Mouse (Mus musculus): ENCODE data around the gene Ano4. TPM values are rescaled to one million over a fixed set of nuclear protein-coding genes. Genes with fewer than 3 reads are reported as not detected.

The Ano4 gene
- polyA plus RNA-seq, 1 experiment: 0.31 TPM

DNA sequence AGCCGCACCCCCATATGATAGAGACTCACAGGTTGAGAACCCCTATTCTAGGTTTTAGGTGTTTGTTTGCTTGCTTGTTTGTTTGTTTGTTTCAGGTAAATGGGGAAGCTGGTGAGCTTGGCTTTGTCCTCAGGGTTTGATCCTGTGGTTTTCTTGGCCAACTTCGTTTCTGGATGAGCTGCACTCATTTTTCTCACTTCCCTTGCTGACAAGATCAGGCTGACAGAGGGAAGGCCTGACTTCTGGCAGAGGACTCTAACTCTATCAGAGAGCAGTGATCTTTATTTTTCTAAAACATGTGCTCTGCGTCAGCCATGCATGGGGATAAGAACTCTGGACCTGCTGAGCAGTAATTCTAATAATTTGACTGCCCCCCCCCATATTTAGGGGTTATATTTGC lies 14.4 kb upstream of the Ano4 start:
- Histone ChIP-seq H3K4me3 (ENCODE audit: control insufficient read depth, low read depth, low read length) (no peak overlapping the region), H3K27me3 (ENCODE audit: control insufficient read depth, insufficient read depth, low read length) (no peaks in the 10 kb centered on the region), H3K27ac (ENCODE audit: control insufficient read depth, insufficient read depth, low read depth, low read length) (no peak overlapping the region), H3K36me3 (ENCODE audit: control insufficient read depth, insufficient read depth, low read length) (no peaks in the 10 kb centered on the region), H3K4me1 (ENCODE audit: control insufficient read depth, insufficient read depth, low read length) (no peaks in the 10 kb centered on the region)
- TF ChIP-seq CTCF (IDR thresholded peaks at IDR 0.05; ENCODE audit: control insufficient read depth, insufficient read depth, insufficient replicate concordance, low read depth, low read length) (no peak), POLR2A (IDR thresholded peaks at IDR 0.05; ENCODE audit: control insufficient read depth, low read depth, low read length) (no peak)

DNA sequence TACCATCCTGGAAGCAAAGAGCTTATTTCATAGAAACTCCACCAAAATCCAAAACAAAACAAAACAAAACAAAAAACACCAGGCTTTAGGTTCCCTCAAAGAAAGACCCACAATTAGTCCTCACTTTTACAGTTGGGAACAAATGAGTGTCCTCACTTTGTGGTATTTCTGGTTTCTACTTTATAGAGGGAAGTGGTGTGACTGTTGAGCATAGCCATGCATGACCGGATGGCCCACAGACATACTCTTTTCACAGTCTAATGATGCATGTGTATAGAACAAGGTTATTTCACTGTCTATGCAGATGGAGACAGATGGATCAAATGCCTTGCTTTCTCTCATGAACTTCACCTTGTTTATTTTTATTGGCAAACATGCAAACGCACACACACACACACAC lies 10.1 kb upstream of the Ano4 start:
- no peaks in the 10 kb centered on the region for H3K27me3 ChIP-seq (ENCODE audit: control insufficient read depth, insufficient read depth, low read length)
- no peaks in the 10 kb centered on the region for H3K36me3 ChIP-seq (ENCODE audit: control insufficient read depth, insufficient read depth, low read length)
- H3K4me1 ChIP-seq (ENCODE audit: control insufficient read depth, insufficient read depth, low read length): no peaks in the 10 kb centered on the region
- H3K27ac ChIP-seq (ENCODE audit: control insufficient read depth, insufficient read depth, low read depth, low read length): no peak overlapping the region
- H3K4me3 ChIP-seq (ENCODE audit: control insufficient read depth, low read depth, low read length): no peak overlapping the region
- no peak for TF ChIP-seq CTCF (IDR thresholded peaks at IDR 0.05; ENCODE audit: control insufficient read depth, insufficient read depth, insufficient replicate concordance, low read depth, low read length)
- no peak for TF ChIP-seq POLR2A (IDR thresholded peaks at IDR 0.05; ENCODE audit: control insufficient read depth, low read depth, low read length)

DNA sequence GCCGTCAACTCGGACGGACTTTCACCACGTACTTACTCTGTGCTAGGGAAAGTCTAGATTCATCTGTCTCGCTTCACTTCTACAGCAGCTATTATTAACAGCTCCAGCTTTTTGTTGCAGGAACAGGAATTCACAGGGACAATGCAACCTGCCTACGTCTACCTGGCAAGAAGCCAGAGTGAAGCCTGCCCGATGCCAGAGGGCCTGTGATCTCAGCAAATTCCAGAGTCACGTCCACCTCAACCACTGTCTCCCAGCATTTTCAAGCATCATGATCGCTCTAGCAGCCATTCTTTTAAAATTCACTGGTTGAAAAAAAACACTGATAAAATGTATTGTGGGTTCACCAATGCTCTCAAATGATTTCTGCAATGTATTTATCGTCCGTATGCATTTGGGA lies 6.9 kb upstream of the Ano4 start:
- Histone ChIP-seq H3K27ac (ENCODE audit: control insufficient read depth, insufficient read depth, low read depth, low read length) (no peak overlapping the region), H3K4me3 (ENCODE audit: control insufficient read depth, low read depth, low read length) (no peak overlapping the region), H3K36me3 (ENCODE audit: control insufficient read depth, insufficient read depth, low read length) (no peaks in the 10 kb centered on the region), H3K4me1 (ENCODE audit: control insufficient read depth, insufficient read depth, low read length) (no peaks in the 10 kb centered on the region), H3K27me3 (ENCODE audit: control insufficient read depth, insufficient read depth, low read length) (no peaks in the 10 kb centered on the region)
- TF ChIP-seq CTCF (IDR thresholded peaks at IDR 0.05; ENCODE audit: control insufficient read depth, insufficient read depth, insufficient replicate concordance, low read depth, low read length) (no peak), POLR2A (IDR thresholded peaks at IDR 0.05; ENCODE audit: control insufficient read depth, low read depth, low read length) (no peak)

DNA sequence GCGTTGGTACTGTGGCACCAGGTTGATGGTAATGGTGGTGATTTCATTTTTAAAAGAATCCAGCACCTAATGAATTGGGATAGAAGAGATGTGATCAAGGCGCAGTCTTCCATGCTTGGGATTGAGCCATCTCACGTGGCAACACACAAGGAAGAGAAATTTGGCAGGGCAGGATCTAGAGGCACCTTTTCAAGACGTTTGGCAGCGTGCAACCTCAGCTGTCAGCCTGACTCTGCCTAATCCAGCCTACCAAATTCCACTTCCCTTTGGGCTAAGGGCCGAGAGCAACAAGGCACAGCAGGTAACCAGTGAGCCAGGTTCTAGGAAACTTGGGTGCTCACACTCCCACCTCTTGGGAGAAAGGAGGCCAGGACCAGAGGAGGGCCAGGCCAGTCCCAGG lies 1.0 kb upstream of the Ano4 start:
- no peak overlapping the region for H3K27ac ChIP-seq (ENCODE audit: control insufficient read depth, insufficient read depth, low read depth, low read length)
- peaks cover 16% of the 10 kb centered on the region for H3K4me1 ChIP-seq (ENCODE audit: control insufficient read depth, insufficient read depth, low read length)
- H3K27me3 ChIP-seq (ENCODE audit: control insufficient read depth, insufficient read depth, low read length): no peaks in the 10 kb centered on the region
- no peak for TF ChIP-seq POLR2A (IDR thresholded peaks at IDR 0.05; ENCODE audit: control insufficient read depth, low read depth, low read length)
- TF ChIP-seq CTCF (IDR thresholded peaks at IDR 0.05; ENCODE audit: control insufficient read depth, insufficient read depth, insufficient replicate concordance, low read depth, low read length): no peak
- H3K36me3 ChIP-seq (ENCODE audit: control insufficient read depth, insufficient read depth, low read length): no peaks in the 10 kb centered on the region
- no peak overlapping the region for H3K4me3 ChIP-seq (ENCODE audit: control insufficient read depth, low read depth, low read length)

DNA sequence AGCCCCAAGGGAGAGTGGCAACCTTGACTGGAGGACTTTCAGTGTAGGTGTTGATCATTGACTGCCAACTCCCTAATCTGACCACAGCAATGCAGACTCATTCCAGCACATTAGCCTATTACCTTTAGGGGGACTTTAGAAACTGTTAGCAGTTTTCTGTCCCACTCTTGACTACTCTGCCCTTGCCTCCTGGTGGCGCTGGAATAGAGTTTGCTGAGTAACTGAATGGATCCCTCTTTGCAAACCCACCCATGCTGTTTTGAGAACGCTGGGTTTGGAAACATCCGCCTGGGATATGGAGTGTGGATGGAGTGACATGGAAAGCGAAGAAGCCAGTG lies 603 bp upstream of the Ano4 start:
- TF ChIP-seq CTCF (IDR thresholded peaks at IDR 0.05; ENCODE audit: control insufficient read depth, insufficient read depth, insufficient replicate concordance, low read depth, low read length) (no peak), POLR2A (IDR thresholded peaks at IDR 0.05; ENCODE audit: control insufficient read depth, low read depth, low read length) (no peak)
- H3K4me1 ChIP-seq (ENCODE audit: control insufficient read depth, insufficient read depth, low read length): peaks cover 16% of the 10 kb centered on the region
- no peak overlapping the region for H3K27ac ChIP-seq (ENCODE audit: control insufficient read depth, insufficient read depth, low read depth, low read length)
- H3K36me3 ChIP-seq (ENCODE audit: control insufficient read depth, insufficient read depth, low read length): no peaks in the 10 kb centered on the region
- no peaks in the 10 kb centered on the region for H3K27me3 ChIP-seq (ENCODE audit: control insufficient read depth, insufficient read depth, low read length)
- peak overlapping the region; percentile 58 for H3K4me3 ChIP-seq (ENCODE audit: control insufficient read depth, low read depth, low read length)

DNA sequence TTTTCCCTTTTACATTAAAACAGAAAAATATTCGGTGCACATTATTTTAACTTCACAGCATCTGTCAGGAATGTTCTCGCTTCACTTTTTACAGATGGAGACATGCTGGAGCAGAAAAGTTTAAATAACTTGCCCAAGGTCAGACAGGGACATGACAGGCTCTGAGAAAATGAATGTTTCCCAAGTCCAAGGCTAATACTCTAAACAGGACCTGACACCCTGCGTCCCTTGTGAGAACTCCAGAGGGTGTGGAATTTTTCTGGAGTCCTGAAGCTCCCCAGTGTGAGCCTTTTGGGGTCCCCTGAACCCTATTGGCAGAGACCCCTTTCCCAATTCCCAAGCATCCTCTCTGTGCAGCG lies 451 bp downstream of the Ano4 start:
- Histone ChIP-seq H3K27me3 (ENCODE audit: control insufficient read depth, insufficient read depth, low read length) (no peaks in the 10 kb centered on the region), H3K36me3 (ENCODE audit: control insufficient read depth, insufficient read depth, low read length) (no peaks in the 10 kb centered on the region), H3K4me1 (ENCODE audit: control insufficient read depth, insufficient read depth, low read length) (peaks cover 16% of the 10 kb centered on the region), H3K4me3 (ENCODE audit: control insufficient read depth, low read depth, low read length) (no peak overlapping the region), H3K27ac (ENCODE audit: control insufficient read depth, insufficient read depth, low read depth, low read length) (no peak overlapping the region)
- no peak for TF ChIP-seq CTCF (IDR thresholded peaks at IDR 0.05; ENCODE audit: control insufficient read depth, insufficient read depth, insufficient replicate concordance, low read depth, low read length)
- no peak for TF ChIP-seq POLR2A (IDR thresholded peaks at IDR 0.05; ENCODE audit: control insufficient read depth, low read depth, low read length)

DNA sequence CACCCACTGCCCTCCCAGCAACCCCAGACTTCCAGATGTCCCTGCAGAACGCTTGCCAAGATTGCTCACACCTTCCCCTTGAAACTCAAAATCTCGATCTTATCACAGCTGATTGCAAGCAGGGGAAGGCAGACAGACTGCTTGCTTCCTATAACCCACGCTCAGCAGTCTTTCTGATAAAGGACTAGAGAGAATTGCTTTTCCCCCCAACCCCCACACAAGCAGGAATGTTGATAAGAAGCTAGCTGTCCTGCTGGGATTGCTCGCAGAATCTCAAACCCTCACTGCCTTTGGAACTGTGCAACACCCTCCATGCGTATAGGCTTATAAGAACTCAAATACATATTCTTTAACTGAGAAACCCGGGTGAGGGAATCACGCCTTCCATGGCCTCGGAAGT lies 846 bp downstream of the Ano4 start:
- no peak for TF ChIP-seq POLR2A (IDR thresholded peaks at IDR 0.05; ENCODE audit: control insufficient read depth, low read depth, low read length)
- no peak for TF ChIP-seq CTCF (IDR thresholded peaks at IDR 0.05; ENCODE audit: control insufficient read depth, insufficient read depth, insufficient replicate concordance, low read depth, low read length)
- Histone ChIP-seq H3K27ac (ENCODE audit: control insufficient read depth, insufficient read depth, low read depth, low read length) (no peak overlapping the region), H3K36me3 (ENCODE audit: control insufficient read depth, insufficient read depth, low read length) (no peaks in the 10 kb centered on the region), H3K4me3 (ENCODE audit: control insufficient read depth, low read depth, low read length) (no peak overlapping the region), H3K4me1 (ENCODE audit: control insufficient read depth, insufficient read depth, low read length) (peaks cover 16% of the 10 kb centered on the region), H3K27me3 (ENCODE audit: control insufficient read depth, insufficient read depth, low read length) (no peaks in the 10 kb centered on the region)

DNA sequence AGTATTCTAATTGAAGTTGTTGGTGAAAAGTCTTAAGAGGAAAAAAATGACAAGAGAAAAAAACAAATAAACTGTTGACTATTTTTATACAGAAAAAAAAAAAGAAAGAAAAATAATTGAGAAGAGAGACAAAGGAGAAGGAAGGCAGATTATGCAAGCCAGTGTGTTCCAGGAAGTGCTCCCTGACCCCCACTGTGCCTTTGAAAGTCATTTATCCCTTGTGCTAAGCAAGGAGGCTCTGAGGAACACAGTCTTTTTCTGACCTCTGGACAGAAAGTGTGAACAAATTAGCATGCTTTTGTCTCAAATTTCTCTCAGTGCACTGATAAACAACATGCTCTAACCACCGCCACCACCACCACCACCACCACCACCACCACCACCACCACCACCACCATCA lies 14.3 kb downstream of the Ano4 start:
- Histone ChIP-seq H3K27ac (ENCODE audit: control insufficient read depth, insufficient read depth, low read depth, low read length) (no peak overlapping the region), H3K4me3 (ENCODE audit: control insufficient read depth, low read depth, low read length) (no peak overlapping the region), H3K27me3 (ENCODE audit: control insufficient read depth, insufficient read depth, low read length) (no peaks in the 10 kb centered on the region), H3K36me3 (ENCODE audit: control insufficient read depth, insufficient read depth, low read length) (no peaks in the 10 kb centered on the region), H3K4me1 (ENCODE audit: control insufficient read depth, insufficient read depth, low read length) (no peaks in the 10 kb centered on the region)
- TF ChIP-seq POLR2A (IDR thresholded peaks at IDR 0.05; ENCODE audit: control insufficient read depth, low read depth, low read length) (no peak), CTCF (IDR thresholded peaks at IDR 0.05; ENCODE audit: control insufficient read depth, insufficient read depth, insufficient replicate concordance, low read depth, low read length) (no peak)

Data from testis, adult 2 months (tissue).